Mouse (Mus musculus) adipocyte (in vitro differentiated cells): ENCODE results near the gene S1pr1.

Experiments
- DNase-seq: peaks from one replicate; pipeline ENCODE4 v3.0.0-alpha.2; 2016; ENCODE audit warnings: low spot score

Gene S1pr1

DNA sequence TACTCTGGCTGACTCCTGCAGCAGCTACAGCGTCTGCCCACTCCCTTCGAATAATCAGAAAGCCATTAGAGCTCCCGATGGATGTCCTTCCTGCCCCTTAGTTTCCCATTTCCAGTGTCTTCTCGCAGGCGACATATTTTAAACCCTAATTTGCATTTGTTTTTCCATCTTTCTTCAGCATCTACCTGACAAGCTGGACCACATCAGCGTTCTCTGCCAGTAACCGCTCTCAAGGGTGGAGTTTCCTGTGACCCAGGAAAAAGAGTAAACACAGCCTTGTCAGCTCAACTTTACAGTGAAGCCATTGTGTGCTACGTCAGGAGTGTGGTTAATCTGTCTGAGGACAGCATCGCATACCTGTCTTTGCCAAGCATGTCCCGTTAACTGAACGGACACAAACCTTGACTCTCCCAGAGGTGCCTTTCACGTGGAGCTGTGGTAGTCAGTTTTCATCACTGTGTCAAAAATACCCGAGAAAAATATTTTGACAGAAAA, 41.2 kb downstream of the S1pr1 start:
- DNase-seq: no peak

DNA sequence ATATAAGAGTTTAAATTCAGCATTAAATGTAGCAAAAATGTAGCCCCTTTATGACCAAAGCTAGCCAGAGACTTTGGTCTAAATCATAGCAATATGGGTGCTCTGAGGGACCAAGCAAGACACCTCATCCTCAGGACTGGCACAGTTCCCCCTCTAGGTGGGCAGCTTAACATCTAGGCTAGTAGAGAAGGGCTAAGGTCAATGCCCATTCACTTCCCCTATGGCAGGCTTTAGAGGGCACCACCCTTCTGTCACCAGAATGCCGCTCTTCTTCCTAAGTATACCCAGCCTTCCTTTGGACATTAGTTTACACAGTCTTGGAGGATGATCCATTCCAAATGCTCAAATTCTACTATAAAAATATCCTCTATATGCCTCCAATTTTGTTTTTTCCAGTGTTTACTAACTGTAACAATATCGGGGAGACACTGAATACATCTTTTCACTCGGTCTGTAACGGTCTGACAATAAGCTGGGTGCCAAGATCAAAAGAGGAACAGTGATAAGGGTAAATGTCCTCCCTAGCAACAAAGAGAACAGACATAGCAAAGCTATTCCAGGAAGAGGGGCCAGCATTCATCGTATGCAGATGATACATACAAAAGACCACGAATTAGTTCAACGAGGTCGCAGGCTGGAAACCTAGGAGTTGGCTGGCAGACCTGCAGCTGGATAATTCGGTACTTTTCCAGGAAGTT, 41.8 kb downstream of the S1pr1 start:
- no peak for DNase-seq

DNA sequence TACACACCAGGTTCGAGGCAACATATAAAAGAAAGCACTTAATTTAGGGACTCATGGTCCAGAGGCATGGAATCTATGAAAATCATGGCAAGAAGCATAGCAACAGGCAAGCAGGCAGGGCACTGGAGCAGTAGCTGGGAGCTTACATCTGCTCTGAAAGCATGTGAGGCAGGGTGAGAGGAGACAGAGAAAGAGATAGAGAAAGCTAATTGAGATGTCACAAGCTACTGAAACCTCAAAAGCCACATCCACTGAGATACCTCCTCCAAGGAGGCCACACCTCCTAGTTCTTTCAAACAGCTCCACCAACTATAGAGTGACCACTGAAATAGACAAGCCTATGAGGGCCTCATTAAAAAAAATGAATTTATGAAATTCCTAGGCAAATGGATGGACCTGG, 45.6 kb downstream of the S1pr1 start:
- DNase-seq: no peak

DNA sequence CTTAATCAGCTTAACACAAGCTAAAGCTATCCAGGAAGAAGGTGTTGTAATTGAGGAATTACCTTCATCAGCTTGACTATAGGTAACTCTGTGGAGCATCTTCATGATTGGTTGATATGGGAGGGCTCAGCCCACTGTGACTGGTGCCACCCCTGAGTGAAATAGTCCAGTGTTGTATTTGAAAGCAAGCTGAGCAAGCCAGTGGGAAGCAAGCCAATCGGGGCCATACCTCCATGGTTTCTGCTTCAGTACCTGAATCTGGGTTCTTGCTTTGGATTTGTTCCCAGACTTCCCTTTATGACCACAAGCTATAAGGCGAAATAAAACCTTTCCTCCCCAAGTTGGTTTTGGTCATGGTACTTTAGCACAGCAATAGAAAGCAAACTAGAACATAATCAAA, 47.7 kb downstream of the S1pr1 start:
- no peak for DNase-seq

DNA sequence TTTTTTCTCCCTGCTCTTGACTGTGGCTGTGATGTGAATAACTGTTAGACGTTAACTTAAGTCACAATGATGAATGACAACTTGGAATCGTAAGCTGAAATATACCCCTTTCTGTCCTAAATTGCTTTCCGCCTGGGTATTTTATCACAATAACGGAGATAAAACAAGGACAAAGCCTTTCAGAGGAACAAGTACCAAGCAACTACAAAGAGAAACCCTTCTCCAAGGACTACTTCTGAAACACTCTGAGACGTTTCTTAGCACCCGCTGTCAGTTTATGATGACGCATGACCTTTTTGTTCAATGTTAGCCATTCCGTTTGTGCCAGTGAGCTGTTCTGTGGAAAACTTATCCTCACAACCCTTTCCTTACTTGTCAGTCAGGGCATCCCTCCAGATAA, 48.3 kb downstream of the S1pr1 start:
- DNase-seq: no peak

DNA sequence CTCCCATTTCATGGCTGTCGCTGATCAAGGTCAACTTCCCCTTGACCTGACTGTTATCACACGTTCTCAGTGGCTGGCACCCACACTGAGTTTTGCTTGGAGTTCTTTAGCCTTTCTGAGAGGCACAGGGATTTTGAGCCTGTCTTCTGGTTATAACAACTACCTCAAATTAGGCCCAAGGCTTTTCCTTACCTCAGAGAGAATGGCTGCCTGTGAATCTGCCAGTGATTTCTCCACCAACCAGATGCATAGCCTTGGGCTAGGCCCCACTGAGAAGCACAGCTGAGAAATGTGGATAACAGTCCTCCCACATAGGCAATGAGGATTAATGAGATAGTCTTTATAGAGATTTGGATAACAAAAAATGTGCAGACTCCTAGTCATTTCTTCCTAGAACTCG, 50.4 kb downstream of the S1pr1 start:
- no peak for DNase-seq

DNA sequence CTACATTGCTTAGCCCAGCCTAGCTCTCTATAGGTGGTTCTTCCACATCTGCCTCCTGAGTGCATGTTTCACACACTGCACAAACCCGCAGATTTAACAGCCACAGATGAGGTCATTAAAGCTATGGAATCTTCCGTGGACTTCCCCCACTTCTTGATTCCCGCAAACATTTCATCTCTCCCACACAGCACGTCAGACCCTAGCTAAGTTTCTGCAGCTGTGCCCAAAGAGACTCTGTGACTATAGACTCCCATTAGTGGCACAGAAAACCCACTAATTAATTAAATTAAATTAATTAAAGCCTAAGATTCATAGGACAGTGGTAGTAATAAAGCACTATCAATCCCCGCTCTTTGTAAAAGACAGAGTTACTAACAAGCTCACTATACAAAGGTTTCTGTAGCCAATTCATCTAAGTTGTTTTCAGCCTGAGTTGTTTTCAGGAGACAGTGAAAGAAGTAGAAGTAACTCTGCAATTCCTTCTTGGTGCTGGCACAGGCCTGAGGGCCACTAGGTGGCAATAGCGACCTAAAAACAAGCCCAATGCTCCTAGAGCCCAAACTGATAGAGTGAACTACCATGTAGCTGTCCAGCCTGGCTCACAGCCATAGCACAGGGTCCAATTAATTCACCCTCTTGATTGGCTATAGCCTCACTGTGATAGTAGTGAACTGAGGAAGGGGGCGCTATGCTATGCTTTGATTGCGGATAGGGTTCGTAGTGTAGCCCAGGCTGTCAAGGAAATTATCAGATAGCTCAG, 54.0 kb downstream of the S1pr1 start:
- DNase-seq: peak; percentile 82
